Mouse (Mus musculus): ENCODE measurements at regions not wholly inside any gene's neighbourhood (a gene's known extent, or its start where the extent isn't known, plus 50 kb on each side); places are given as distances from the start of the nearest gene placed in this dataset.

GRCm38 (mm10) chr5:133175636-133176035 is 632.5 kb upstream of the Auts2 start:
- Histone ChIP-seq H3K9me3 (replicated peaks; ENCODE audit: low read length) (peaks cover 59% of the 10 kb centered on the region), H3K36me3 (replicated peaks in 1 of 2; ENCODE audit: control insufficient read depth in 1 of 2, insufficient read depth in 1 of 2, low read length in 1 of 2) (no peaks in the 10 kb centered on the region), H3K4me2 (ENCODE audit: insufficient read depth, low read depth, poor library complexity, severe bottlenecking) (no peak overlapping the region), H3K9ac (ENCODE audit: insufficient read depth, low read depth) (no peak overlapping the region), H3K27me3 (replicated peaks) (no peaks in the 10 kb centered on the region), H3K79me2 (replicated peaks; ENCODE audit: control insufficient read depth, extremely low read depth, insufficient read depth, poor library complexity, severe bottlenecking) (no peaks in the 10 kb centered on the region), H3K4me1 (ENCODE audit: control insufficient read depth in 1 of 2, insufficient read depth in 2 of 2) (no peaks in the 10 kb centered on the region), H3K27ac (ENCODE audit: insufficient read depth, low read depth) (no peak overlapping the region), H3K4me3 (replicated peaks in 1 of 3; ENCODE audit: low read depth in 2 of 3, low read length in 2 of 3, poor library complexity in 1 of 3) (no peak overlapping the region)
- dilution Hi-C loops (cut with MboI; ENCODE audit: extremely low pct_ligation_motif_present, extremely low pct_unique_long_range_greater_than_20kb, low sequenced_read_pairs), result no loop called here
- TF ChIP-seq ZKSCAN1 (IDR thresholded peaks at IDR 0.05; ENCODE audit: borderline replicate concordance, low read depth, low read length) (no peak), NELFE (IDR thresholded peaks at IDR 0.05; ENCODE audit: low read depth, low read length) (no peak), BHLHE40 (IDR thresholded peaks at IDR 0.05; ENCODE audit: low read depth, low read length) (no peak), MEF2A (IDR thresholded peaks at IDR 0.05; ENCODE audit: borderline replicate concordance, low read depth, low read length) (no peak), SMC3 (IDR thresholded peaks at IDR 0.05; ENCODE audit: low read depth, low read length) (no peak), JUND (conservative IDR thresholded peaks at IDR 0.05; ENCODE audit: low read depth, low read length) (no peak)
- in situ Hi-C loops (cut with MboI; ENCODE audit: low pct_ligation_motif_present, low pct_unique_long_range_greater_than_20kb, low sequenced_read_pairs), result no loop called here
- DNase-seq (ENCODE audit: extremely low read depth), result no peak

DNA sequence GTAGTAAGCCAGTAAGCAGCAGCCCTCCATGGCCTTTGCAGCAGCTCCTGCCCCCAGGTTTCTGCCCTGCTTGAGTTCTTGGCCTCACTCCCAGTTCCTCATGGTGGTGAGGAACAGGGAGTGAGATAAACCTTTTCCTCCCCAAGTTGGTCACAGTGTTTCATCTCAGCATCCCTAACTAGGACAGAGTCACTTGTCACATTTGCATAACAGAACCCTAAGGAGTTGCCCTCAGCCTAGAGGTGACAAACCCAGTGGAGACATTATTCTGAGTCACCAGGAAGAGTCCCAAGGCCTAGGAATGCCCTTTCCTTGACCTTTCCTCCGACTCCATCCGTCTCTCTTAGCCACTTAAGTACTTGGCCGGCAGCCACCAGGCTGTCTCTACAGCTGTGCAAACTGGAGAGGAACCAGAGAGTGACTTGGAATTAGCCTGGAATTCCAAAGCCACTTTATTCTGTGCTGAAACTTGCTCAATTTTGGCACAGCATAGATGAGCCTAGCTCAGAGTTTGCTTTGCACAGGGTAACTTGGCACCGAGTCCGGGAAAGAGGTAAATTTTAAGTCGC is 630.1 kb upstream of the Auts2 start:
- TF ChIP-seq EP300 (IDR thresholded peaks at IDR 0.05; ENCODE audit: low read length), result no peak
- no peak for TF ChIP-seq IRF4 (IDR thresholded peaks at IDR 0.05; ENCODE audit: low read depth, low read length)
- TF ChIP-seq TBP (conservative IDR thresholded peaks at IDR 0.05; ENCODE audit: low read depth, low read length), result no peak
- Histone ChIP-seq H3K4me2 (ENCODE audit: insufficient read depth, low read depth, poor library complexity, severe bottlenecking) (no peak overlapping the region), H3K27me3 (replicated peaks) (no peaks in the 10 kb centered on the region), H3K27ac (ENCODE audit: insufficient read depth, low read depth) (no peak overlapping the region), H3K9ac (ENCODE audit: insufficient read depth, low read depth) (no peak overlapping the region), H3K9me3 (replicated peaks; ENCODE audit: low read length) (peaks cover 65% of the 10 kb centered on the region), H3K4me1 (ENCODE audit: control insufficient read depth in 1 of 2, insufficient read depth in 2 of 2) (no peaks in the 10 kb centered on the region), H3K79me2 (replicated peaks; ENCODE audit: control insufficient read depth, extremely low read depth, insufficient read depth, poor library complexity, severe bottlenecking) (no peaks in the 10 kb centered on the region), H3K4me3 (replicated peaks in 1 of 3; ENCODE audit: low read depth in 2 of 3, low read length in 2 of 3, poor library complexity in 1 of 3) (no peak overlapping the region), H3K36me3 (replicated peaks in 1 of 2; ENCODE audit: control insufficient read depth in 1 of 2, insufficient read depth in 1 of 2, low read length in 1 of 2) (no peaks in the 10 kb centered on the region)
- dilution Hi-C loops (cut with MboI; ENCODE audit: extremely low pct_ligation_motif_present, extremely low pct_unique_long_range_greater_than_20kb, low sequenced_read_pairs) (no loop called here), in situ Hi-C loops (cut with MboI; ENCODE audit: low pct_ligation_motif_present, low pct_unique_long_range_greater_than_20kb, low sequenced_read_pairs) (no loop called here)
- DNase-seq (ENCODE audit: extremely low read depth), result no peak

GRCm38 (mm10) chr5:133172686-133173085 is 629.5 kb upstream of the Auts2 start:
- H3K4me1 ChIP-seq (ENCODE audit: control insufficient read depth in 1 of 2, insufficient read depth in 2 of 2), result no peaks in the 10 kb centered on the region
- TF ChIP-seq MXI1 (IDR thresholded peaks at IDR 0.05; ENCODE audit: low read depth, low read length) (no peak), RAD21 (IDR thresholded peaks at IDR 0.05; ENCODE audit: low read depth, low read length) (no peak), MAZ (IDR thresholded peaks at IDR 0.05; ENCODE audit: low read depth, low read length) (no peak), USF1 (IDR thresholded peaks at IDR 0.05; ENCODE audit: low read depth, low read length) (no peak), HCFC1 (IDR thresholded peaks at IDR 0.05; ENCODE audit: low read depth, low read length) (no peak), NRF1 (IDR thresholded peaks at IDR 0.05; ENCODE audit: low read depth, low read length) (no peak), CTCF (conservative IDR thresholded peaks at IDR 0.05 in 1 of 2, IDR thresholded peaks at IDR 0.05 in 1 of 2; ENCODE audit: low read depth in 2 of 2, low read length in 2 of 2) (no peak), ZMIZ1 (IDR thresholded peaks at IDR 0.05; ENCODE audit: low read depth, low read length) (no peak), UBTF (IDR thresholded peaks at IDR 0.05; ENCODE audit: low read depth, low read length) (no peak), IRF4 (IDR thresholded peaks at IDR 0.05; ENCODE audit: low read depth, low read length) (no peak), RCOR1 (conservative IDR thresholded peaks at IDR 0.05; ENCODE audit: low read depth, low read length) (no peak), JUND (conservative IDR thresholded peaks at IDR 0.05; ENCODE audit: low read depth, low read length) (no peak), SMC3 (IDR thresholded peaks at IDR 0.05; ENCODE audit: low read depth, low read length) (no peak), MYC (IDR thresholded peaks at IDR 0.05; ENCODE audit: low read depth, low read length) (no peak)
- dilution Hi-C loops (cut with MboI; ENCODE audit: extremely low pct_ligation_motif_present, extremely low pct_unique_long_range_greater_than_20kb, low sequenced_read_pairs) (no loop called here), in situ Hi-C loops (cut with MboI; ENCODE audit: low pct_ligation_motif_present, low pct_unique_long_range_greater_than_20kb, low sequenced_read_pairs) (no loop called here)
- no peak overlapping the region for H3K4me3 ChIP-seq (replicated peaks in 1 of 3; ENCODE audit: low read depth in 2 of 3, low read length in 2 of 3, poor library complexity in 1 of 3)
- DNase-seq (ENCODE audit: extremely low read depth), result no peak
- no peaks in the 10 kb centered on the region for H3K36me3 ChIP-seq (replicated peaks in 1 of 2; ENCODE audit: control insufficient read depth in 1 of 2, insufficient read depth in 1 of 2, low read length in 1 of 2)
- no peaks in the 10 kb centered on the region for H3K79me2 ChIP-seq (replicated peaks; ENCODE audit: control insufficient read depth, extremely low read depth, insufficient read depth, poor library complexity, severe bottlenecking)
- no peak overlapping the region for H3K9ac ChIP-seq (ENCODE audit: insufficient read depth, low read depth)
- H3K27ac ChIP-seq (ENCODE audit: insufficient read depth, low read depth), result no peak overlapping the region
- H3K9me3 ChIP-seq (replicated peaks; ENCODE audit: low read length), result peaks cover 66% of the 10 kb centered on the region
- H3K27me3 ChIP-seq (replicated peaks), result no peaks in the 10 kb centered on the region
- no peak overlapping the region for H3K4me2 ChIP-seq (ENCODE audit: insufficient read depth, low read depth, poor library complexity, severe bottlenecking)

Measured in CH12.LX (cell line).